Mouse (Mus musculus) frontal cortex, postnatal 14 days (tissue): Measurements from ENCODE around the gene Yes1.
"Not testable (repeated sequence)": the region's sequence is repeated elsewhere in the genome, so short reads cannot be mapped to it uniquely, and the experiment has no call there.

Experiments used
- DNase-seq, 2 experiments: peaks; one replicate each; pipeline ENCODE4 v3.0.0; 2022; ENCODE audit warnings: low spot score in 2 of 2

Yes1 gene

GRCm38 (mm10) chr5:32706226-32706780, 95.3 kb downstream of the Yes1 start:
- no peak for DNase-seq

GRCm38 (mm10) chr5:32711485-32711884, 100.5 kb downstream of the Yes1 start:
- DNase-seq: no peak

GRCm38 (mm10) chr5:32712221-32713041, 101.5 kb downstream of the Yes1 start:
- no peak for DNase-seq

- no peak for DNase-seq
Observed at GRCm38 (mm10) chr5:32713042-32713702, 102.2 kb downstream of the Yes1 start.

GRCm38 (mm10) chr5:32713703-32714467, 102.9 kb downstream of the Yes1 start:
- DNase-seq: peak; percentile 87 to 88

GRCm38 (mm10) chr5:32717726-32718125, 106.8 kb downstream of the Yes1 start:
- no peak for DNase-seq

GRCm38 (mm10) chr5:32718916-32719315, 107.9 kb downstream of the Yes1 start:
- DNase-seq: no peak

- DNase-seq: no peak
Observed at GRCm38 (mm10) chr5:32720416-32720815, 109.4 kb downstream of the Yes1 start.

GRCm38 (mm10) chr5:32721316-32721715, 110.3 kb downstream of the Yes1 start:
- no peak for DNase-seq

- no peak for DNase-seq
Observed at GRCm38 (mm10) chr5:32722263-32722662, 111.3 kb downstream of the Yes1 start.

- not testable (repeated sequence) for DNase-seq
Observed at GRCm38 (mm10) chr5:32722711-32723110, 111.7 kb downstream of the Yes1 start.

GRCm38 (mm10) chr5:32723981-32724380, 113.0 kb downstream of the Yes1 start:
- DNase-seq: no peak

GRCm38 (mm10) chr5:32725397-32725796, 114.4 kb downstream of the Yes1 start:
- DNase-seq: peak in 1 of 2 experiments; percentile 2

- DNase-seq: no peak
Observed at GRCm38 (mm10) chr5:32728300-32728699, 117.3 kb downstream of the Yes1 start.

- DNase-seq: no peak
Observed at GRCm38 (mm10) chr5:32728851-32729250, 117.9 kb downstream of the Yes1 start.

GRCm38 (mm10) chr5:32733892-32734291, 122.9 kb downstream of the Yes1 start:
- DNase-seq: not testable (repeated sequence)

- no peak for DNase-seq
Observed at GRCm38 (mm10) chr5:32735779-32736178, 124.8 kb downstream of the Yes1 start.
